Mouse (Mus musculus): ENCODE results near the gene Tnnc1.

- TF ChIP-seq POLR2A (IDR thresholded peaks at IDR 0.05; ENCODE audit: borderline replicate concordance, extremely low read depth, insufficient read depth, insufficient read length, poor library complexity, severe bottlenecking) (no peak), CTCF (IDR thresholded peaks at IDR 0.05; ENCODE audit: borderline replicate concordance, extremely low read depth, insufficient read depth, insufficient read length) (no peak)
Measured at GRCm38 (mm10) chr14:31245946-31246345, 37.8 kb downstream of the Tnnc1 start.
